Mouse (Mus musculus): ENCODE results near the gene Shd. TPM values are rescaled to one million over a fixed set of nuclear protein-coding genes. Genes with fewer than 3 reads are reported as not detected.

The Shd gene
- polyA plus RNA-seq, 1 experiment from 2014 or later = 102 TPM

DNA sequence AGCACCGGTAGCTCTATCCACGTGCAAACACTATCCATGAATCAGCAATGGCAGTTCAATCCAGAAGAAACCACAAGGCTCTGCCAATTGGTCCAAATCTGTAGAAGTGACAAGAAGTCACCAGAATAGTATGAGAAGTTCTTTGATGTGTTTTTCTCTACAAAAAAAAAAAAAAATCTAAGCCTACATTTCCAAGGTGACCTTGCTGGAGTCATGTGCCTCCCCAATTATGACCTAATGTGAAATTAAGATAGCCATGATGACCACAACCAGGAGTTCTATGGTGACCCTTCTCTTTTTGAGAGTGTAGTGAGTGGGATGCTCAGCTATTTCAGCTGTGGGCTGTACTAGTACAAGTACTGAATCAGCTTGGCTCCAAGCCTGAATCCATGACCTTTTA lies 20.9 kb upstream of the Shd start, which contains the start of gene Zfp119b:
Gene Zfp119b (minus strand): TSS at position 101 of the 400 bp plus-strand sequence.
- WGBS = 86% methylated on average over 2 of the region's 2 CpGs
- ATAC-seq (ENCODE audit: low FRiP score) = no peak
- H3K4me2 ChIP-seq (replicated peaks; ENCODE audit: low read depth, low read length) = no peak within 1 kb of the TSS
- DNase-seq (ENCODE audit: low spot score) = no peak
- no peaks in the 10 kb centered on the region for H3K4me1 ChIP-seq (replicated peaks; ENCODE audit: control insufficient read depth, insufficient read depth, low read length)
- no peak within 1 kb of the TSS for H3K9ac ChIP-seq (ENCODE audit: low read depth, low read length)
- H3K9me3 ChIP-seq (ENCODE audit: control insufficient read depth, low read length) = no peaks in the 10 kb centered on the region
- no peak within 1 kb of the TSS for H3K4me3 ChIP-seq (ENCODE audit: low read depth, low read length)
- H3K27me3 ChIP-seq (ENCODE audit: control insufficient read depth, insufficient read depth, low read length) = no peaks in the 10 kb centered on the region
- no peak within 1 kb of the TSS for H3K27ac ChIP-seq (ENCODE audit: low read depth, low read length)
- H3K36me3 ChIP-seq (ENCODE audit: control insufficient read depth, insufficient read depth, low read length) = no peaks in the 10 kb centered on the region

GRCm38 (mm10) chr17:55950601-55951000 lies 19.7 kb upstream of the Shd start:
- ATAC-seq (ENCODE audit: low FRiP score) (no peak), DNase-seq (ENCODE audit: low spot score) (no peak)
- Histone ChIP-seq H3K4me3 (ENCODE audit: low read depth, low read length) (no peak overlapping the region), H3K4me1 (replicated peaks; ENCODE audit: control insufficient read depth, insufficient read depth, low read length) (no peaks in the 10 kb centered on the region), H3K27me3 (ENCODE audit: control insufficient read depth, insufficient read depth, low read length) (no peaks in the 10 kb centered on the region), H3K4me2 (replicated peaks; ENCODE audit: low read depth, low read length) (no peak overlapping the region), H3K9me3 (ENCODE audit: control insufficient read depth, low read length) (no peaks in the 10 kb centered on the region), H3K36me3 (ENCODE audit: control insufficient read depth, insufficient read depth, low read length) (no peaks in the 10 kb centered on the region), H3K9ac (ENCODE audit: low read depth, low read length) (no peak overlapping the region), H3K27ac (ENCODE audit: low read depth, low read length) (no peak overlapping the region)
- 82% methylated on average over 9 of the region's 9 CpGs for WGBS

GRCm38 (mm10) chr17:55952041-55952440 lies 18.2 kb upstream of the Shd start:
- no peak overlapping the region for H3K9ac ChIP-seq (ENCODE audit: low read depth, low read length)

GRCm38 (mm10) chr17:55952447-55953027 lies 17.7 kb upstream of the Shd start, which contains the start of gene Ebi3:
TSS of gene Ebi3 (plus strand) at chr17:55952640.
- no peak for ATAC-seq (ENCODE audit: low FRiP score)
- Histone ChIP-seq H3K27ac (ENCODE audit: low read depth, low read length) (no peak within 1 kb of the TSS), H3K9me3 (ENCODE audit: control insufficient read depth, low read length) (no peaks in the 10 kb centered on the region), H3K36me3 (ENCODE audit: control insufficient read depth, insufficient read depth, low read length) (no peaks in the 10 kb centered on the region), H3K4me1 (replicated peaks; ENCODE audit: control insufficient read depth, insufficient read depth, low read length) (0 out of 2 replicates have a peak, but pooled peaks cover 2% of the 10 kb centered on the region), H3K4me2 (replicated peaks; ENCODE audit: low read depth, low read length) (no peak within 1 kb of the TSS), H3K27me3 (ENCODE audit: control insufficient read depth, insufficient read depth, low read length) (no peaks in the 10 kb centered on the region), H3K9ac (ENCODE audit: low read depth, low read length) (no peak within 1 kb of the TSS), H3K4me3 (ENCODE audit: low read depth, low read length) (no peak within 1 kb of the TSS)
- 77% methylated on average over 6 of the region's 6 CpGs for WGBS
- DNase-seq (ENCODE audit: low spot score) = no peak

More at GRCm38 (mm10) chr17:55952041-55952440, 18.2 kb upstream of the Shd start:
- Histone ChIP-seq H3K4me1 (replicated peaks; ENCODE audit: control insufficient read depth, insufficient read depth, low read length) (0 out of 2 replicates have a peak, but pooled peaks cover 2% of the 10 kb centered on the region), H3K4me3 (ENCODE audit: low read depth, low read length) (no peak overlapping the region), H3K4me2 (replicated peaks; ENCODE audit: low read depth, low read length) (no peak overlapping the region), H3K27me3 (ENCODE audit: control insufficient read depth, insufficient read depth, low read length) (no peaks in the 10 kb centered on the region), H3K36me3 (ENCODE audit: control insufficient read depth, insufficient read depth, low read length) (no peaks in the 10 kb centered on the region), H3K9me3 (ENCODE audit: control insufficient read depth, low read length) (no peaks in the 10 kb centered on the region), H3K27ac (ENCODE audit: low read depth, low read length) (no peak overlapping the region)
- no peak for DNase-seq (ENCODE audit: low spot score)
- ATAC-seq (ENCODE audit: low FRiP score) = no peak

DNA sequence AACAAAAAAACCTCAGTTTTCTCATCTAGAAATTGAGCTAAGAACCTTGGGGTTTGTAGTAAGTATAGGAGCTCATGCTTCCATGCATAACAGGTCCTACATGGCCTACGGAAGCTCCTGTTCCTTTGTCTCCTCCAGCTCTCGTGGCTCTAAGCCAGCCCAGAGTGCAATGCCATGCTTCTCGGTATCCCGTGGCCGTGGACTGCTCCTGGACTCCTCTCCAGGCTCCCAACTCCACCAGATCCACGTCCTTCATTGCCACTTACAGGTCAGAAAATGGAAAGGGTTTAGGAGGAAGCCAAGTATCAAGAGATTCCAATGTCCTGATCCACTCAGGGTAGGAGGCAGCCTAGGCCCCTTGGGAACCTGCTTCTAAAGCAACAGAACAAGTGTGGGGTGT lies 16.5 kb upstream of the Shd start:
- 80% methylated on average over 6 of the region's 6 CpGs for WGBS
- Histone ChIP-seq H3K36me3 (ENCODE audit: control insufficient read depth, insufficient read depth, low read length) (no peaks in the 10 kb centered on the region), H3K9me3 (ENCODE audit: control insufficient read depth, low read length) (no peaks in the 10 kb centered on the region), H3K4me3 (ENCODE audit: low read depth, low read length) (no peak overlapping the region), H3K4me1 (replicated peaks; ENCODE audit: control insufficient read depth, insufficient read depth, low read length) (peaks cover 2% of the 10 kb centered on the region; the same call in 1 of the 2 replicates), H3K9ac (ENCODE audit: low read depth, low read length) (no peak overlapping the region), H3K4me2 (replicated peaks; ENCODE audit: low read depth, low read length) (no peak overlapping the region), H3K27ac (ENCODE audit: low read depth, low read length) (no peak overlapping the region), H3K27me3 (ENCODE audit: control insufficient read depth, insufficient read depth, low read length) (no peaks in the 10 kb centered on the region)
- ATAC-seq (ENCODE audit: low FRiP score) = no peak
- no peak for DNase-seq (ENCODE audit: low spot score)

GRCm38 (mm10) chr17:55954229-55954628 lies 16.0 kb upstream of the Shd start:
- Histone ChIP-seq H3K27me3 (ENCODE audit: control insufficient read depth, insufficient read depth, low read length) (no peaks in the 10 kb centered on the region), H3K9ac (ENCODE audit: low read depth, low read length) (no peak overlapping the region), H3K9me3 (ENCODE audit: control insufficient read depth, low read length) (no peaks in the 10 kb centered on the region), H3K4me3 (ENCODE audit: low read depth, low read length) (no peak overlapping the region), H3K36me3 (ENCODE audit: control insufficient read depth, insufficient read depth, low read length) (no peaks in the 10 kb centered on the region), H3K4me2 (replicated peaks; ENCODE audit: low read depth, low read length) (no peak overlapping the region), H3K4me1 (replicated peaks; ENCODE audit: control insufficient read depth, insufficient read depth, low read length) (peaks cover 2% of the 10 kb centered on the region; the same call in 1 of the 2 replicates), H3K27ac (ENCODE audit: low read depth, low read length) (no peak overlapping the region)
- no peak for DNase-seq (ENCODE audit: low spot score)
- WGBS = 39% methylated on average over 14 of the region's 16 CpGs
- ATAC-seq (ENCODE audit: low FRiP score) = no peak

GRCm38 (mm10) chr17:55956129-55956528 lies 14.1 kb upstream of the Shd start:
- peak; percentile 10; the same call in 1 of the 2 replicates for ATAC-seq (ENCODE audit: low FRiP score)
- under 1% methylated on average over 26 of the region's 26 CpGs for WGBS
- Histone ChIP-seq H3K9ac (ENCODE audit: low read depth, low read length) (peak overlapping the region; percentile 35; the same call in 1 of the 2 replicates), H3K4me3 (ENCODE audit: low read depth, low read length) (peak overlapping the region; percentile 36), H3K9me3 (ENCODE audit: control insufficient read depth, low read length) (no peaks in the 10 kb centered on the region), H3K4me1 (replicated peaks; ENCODE audit: control insufficient read depth, insufficient read depth, low read length) (peaks cover 5% of the 10 kb centered on the region), H3K4me2 (replicated peaks; ENCODE audit: low read depth, low read length) (peak overlapping the region; percentile 65), H3K27me3 (ENCODE audit: control insufficient read depth, insufficient read depth, low read length) (no peaks in the 10 kb centered on the region), H3K36me3 (ENCODE audit: control insufficient read depth, insufficient read depth, low read length) (no peaks in the 10 kb centered on the region), H3K27ac (ENCODE audit: low read depth, low read length) (no peak overlapping the region)
- DNase-seq (ENCODE audit: low spot score) = peak; percentile 71

DNA sequence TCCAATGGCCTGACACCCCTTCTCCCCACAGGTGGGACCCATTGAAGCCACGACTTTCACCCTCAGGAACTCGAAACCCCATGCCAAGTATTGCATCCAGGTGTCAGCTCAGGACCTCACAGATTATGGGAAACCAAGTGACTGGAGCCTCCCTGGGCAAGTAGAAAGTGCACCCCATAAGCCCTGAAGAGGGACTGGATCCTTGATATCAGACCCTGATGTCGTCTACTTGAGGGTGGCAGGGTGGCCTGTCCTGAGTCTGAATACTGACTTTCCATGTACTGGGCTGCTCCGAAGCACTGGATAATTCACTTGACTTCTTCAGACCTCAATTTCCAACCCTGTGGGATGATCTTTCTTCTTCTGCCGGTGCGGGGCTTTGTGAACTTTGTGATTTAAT lies 13.7 kb upstream of the Shd start:
- ATAC-seq (ENCODE audit: low FRiP score) (0 out of 2 replicates have a peak, but pooled peaks have one; percentile 1), DNase-seq (ENCODE audit: low spot score) (no peak)
- WGBS = 36% methylated on average over 6 of the region's 6 CpGs
- no peak overlapping the region for H3K9ac ChIP-seq (ENCODE audit: low read depth, low read length)
- H3K27ac ChIP-seq (ENCODE audit: low read depth, low read length) = no peak overlapping the region
- peaks cover 5% of the 10 kb centered on the region for H3K4me1 ChIP-seq (replicated peaks; ENCODE audit: control insufficient read depth, insufficient read depth, low read length)
- no peaks in the 10 kb centered on the region for H3K9me3 ChIP-seq (ENCODE audit: control insufficient read depth, low read length)
- H3K4me3 ChIP-seq (ENCODE audit: low read depth, low read length) = peak overlapping the region; percentile 36
- peaks cover 3% of the 10 kb centered on the region; the same call in 1 of the 2 replicates for H3K36me3 ChIP-seq (ENCODE audit: control insufficient read depth, insufficient read depth, low read length)
- peak overlapping the region; percentile 65 for H3K4me2 ChIP-seq (replicated peaks; ENCODE audit: low read depth, low read length)
- no peaks in the 10 kb centered on the region for H3K27me3 ChIP-seq (ENCODE audit: control insufficient read depth, insufficient read depth, low read length)

GRCm38 (mm10) chr17:55957168-55957567 lies 13.1 kb upstream of the Shd start:
- peaks cover 3% of the 10 kb centered on the region; the same call in 1 of the 2 replicates for H3K36me3 ChIP-seq (ENCODE audit: control insufficient read depth, insufficient read depth, low read length)
- peak; percentile 86 for DNase-seq (ENCODE audit: low spot score)
- 13% methylated on average over 9 of the region's 9 CpGs for WGBS
- H3K4me1 ChIP-seq (replicated peaks; ENCODE audit: control insufficient read depth, insufficient read depth, low read length) = peaks cover 5% of the 10 kb centered on the region
- no peak overlapping the region for H3K4me2 ChIP-seq (replicated peaks; ENCODE audit: low read depth, low read length)
- H3K4me3 ChIP-seq (ENCODE audit: low read depth, low read length) = no peak overlapping the region
- no peak overlapping the region for H3K9ac ChIP-seq (ENCODE audit: low read depth, low read length)
- ATAC-seq (ENCODE audit: low FRiP score) = peak; percentile 46; the same call in 1 of the 2 replicates
- no peaks in the 10 kb centered on the region for H3K27me3 ChIP-seq (ENCODE audit: control insufficient read depth, insufficient read depth, low read length)
- no peaks in the 10 kb centered on the region for H3K9me3 ChIP-seq (ENCODE audit: control insufficient read depth, low read length)
- no peak overlapping the region for H3K27ac ChIP-seq (ENCODE audit: low read depth, low read length)
